Comparison of ENCODE assay signal across 17 mouse cellular contexts in genomic region chrX:140214198-140214849, GRCm38 (mm10).
DNase-seq lines count a peak whose midpoint lies in the region; ATAC-seq lines count a peak whose summit lies in the region.
"Had no signal": no experiment of that assay in that cellular context is flagged by ENCODE, and none has a peak within 500 bp of the region (broad histone marks: within the 10 kb centered on the region; RNA-seq: fewer than 3 reads in every experiment).

No protein-coding gene starts in this region.

- 0 out of 2 replicates have a peak overlapping the region, but pooled peaks have one; percentile 23 for H3K27ac ChIP-seq in hindbrain, embryonic 13.5 days
- no peak overlapping the region for H3K27ac ChIP-seq in hindbrain, embryonic 14.5 days
- no peak overlapping the region for H3K27ac ChIP-seq in heart, embryonic 10.5 days
- H3K27ac ChIP-seq: forebrain, embryonic 12.5 days; layer of hippocampus, adult 2 months; liver, embryonic 12.5 days; midbrain, embryonic 10.5 days had no signal

- no peaks in the 10 kb centered on the region for H3K9me3 ChIP-seq in hindbrain, embryonic 13.5 days
- H3K9me3 ChIP-seq in hindbrain, embryonic 14.5 days (ENCODE audit: control insufficient read depth, low read length) = no peaks in the 10 kb centered on the region
- H3K9me3 ChIP-seq in heart, embryonic 10.5 days = no peaks in the 10 kb centered on the region
- H3K9me3 ChIP-seq: forebrain, embryonic 12.5 days; G1E; liver, embryonic 12.5 days; midbrain, embryonic 10.5 days had no signal

- no peak overlapping the region for H3K4me3 ChIP-seq in hindbrain, embryonic 13.5 days
- H3K4me3 ChIP-seq in hindbrain, embryonic 14.5 days (replicated peaks; ENCODE audit: low read length) = no peak overlapping the region
- H3K4me3 ChIP-seq in heart, embryonic 10.5 days = no peak overlapping the region
- H3K4me3 ChIP-seq: forebrain, embryonic 12.5 days; layer of hippocampus, adult 2 months; liver, embryonic 12.5 days; midbrain, embryonic 10.5 days; myocyte had no signal

- no peak overlapping the region for H3K4me2 ChIP-seq in hindbrain, embryonic 13.5 days
- no peak overlapping the region for H3K4me2 ChIP-seq in hindbrain, embryonic 14.5 days (replicated peaks)
- H3K4me2 ChIP-seq: forebrain, embryonic 12.5 days; liver, embryonic 12.5 days had no signal

- 43% methylated on average over 4 of the region's 4 CpGs for WGBS in hindbrain, embryonic 13.5 days
- WGBS in hindbrain, embryonic 14.5 days = 53% methylated on average over 4 of the region's 4 CpGs
- WGBS in heart, embryonic 10.5 days = 58% methylated on average over 4 of the region's 4 CpGs

- peaks cover 29% of the 10 kb centered on the region; the same call in 1 of the 2 replicates for H3K27me3 ChIP-seq in hindbrain, embryonic 13.5 days
- peaks cover 23% of the 10 kb centered on the region for H3K27me3 ChIP-seq in hindbrain, embryonic 14.5 days (ENCODE audit: control insufficient read depth, insufficient read depth, low read length)
- 0 out of 2 replicates have a peak, but pooled peaks cover 7% of the 10 kb centered on the region for H3K27me3 ChIP-seq in heart, embryonic 10.5 days (ENCODE audit: insufficient read depth, poor library complexity, severe bottlenecking)

- no peak for DNase-seq in hindbrain, embryonic 14.5 days (ENCODE audit: low spot score)
- peak; percentile 64 for DNase-seq in brain, adult 2 months (ENCODE audit: low read depth, low spot score)
- DNase-seq in cerebellum, adult 11 months = peak; percentile 5
- peak; percentile 6 to 17 for DNase-seq in cerebellum, postnatal 36 days
- no peak for DNase-seq in ovary, postnatal 10 days (ENCODE audit: low spot score)
- DNase-seq in heart, embryonic 10.5 days (ENCODE audit: low spot score) = no peak
- DNase-seq: adrenal gland, postnatal 10 days; heart, adult 11 months; lung, postnatal 14 days; spleen, adult 18-20 months had no signal

- H3K36me3 ChIP-seq in hindbrain, embryonic 13.5 days = no peaks in the 10 kb centered on the region
- no peaks in the 10 kb centered on the region for H3K36me3 ChIP-seq in hindbrain, embryonic 14.5 days (replicated peaks; ENCODE audit: control insufficient read depth, insufficient read depth)
- no peaks in the 10 kb centered on the region for H3K36me3 ChIP-seq in heart, embryonic 10.5 days
- H3K36me3 ChIP-seq: forebrain, embryonic 12.5 days; G1E; liver, embryonic 12.5 days; midbrain, embryonic 10.5 days had no signal

- ATAC-seq in hindbrain, embryonic 13.5 days (ENCODE audit: low FRiP score) = no peak
- no peak for ATAC-seq in hindbrain, embryonic 14.5 days (ENCODE audit: low FRiP score)
- ATAC-seq: liver, embryonic 12.5 days had no signal

- peaks cover 7% of the 10 kb centered on the region; the same call in 1 of the 2 replicates for H3K4me1 ChIP-seq in hindbrain, embryonic 13.5 days (replicated peaks)
- no peaks in the 10 kb centered on the region for H3K4me1 ChIP-seq in hindbrain, embryonic 14.5 days (replicated peaks; ENCODE audit: control insufficient read depth, insufficient read depth, low read length)
- no peaks in the 10 kb centered on the region for H3K4me1 ChIP-seq in heart, embryonic 10.5 days
- H3K4me1 ChIP-seq: forebrain, embryonic 12.5 days; liver, embryonic 12.5 days; midbrain, embryonic 10.5 days had no signal

- no peak overlapping the region for H3K9ac ChIP-seq in hindbrain, embryonic 13.5 days
- no peak overlapping the region for H3K9ac ChIP-seq in hindbrain, embryonic 14.5 days
- H3K9ac ChIP-seq: forebrain, embryonic 12.5 days; liver, embryonic 12.5 days had no signal

Comparison
In these comparisons a context has a peak if more than half of its experiments do, and no peak if none do; other contexts are left out.
1. DNase-seq: peak in brain, adult 2 months (single experiment), cerebellum, adult 11 months (single experiment) and cerebellum, postnatal 36 days (2 of 2); none in hindbrain, embryonic 14.5 days (single experiment), ovary, postnatal 10 days (single experiment) and heart, embryonic 10.5 days (single experiment).